Mouse (Mus musculus): Measurements from ENCODE around the gene Hebp1. TPM values are rescaled to one million over a fixed set of nuclear protein-coding genes. Genes with fewer than 3 reads are reported as not detected.

The Hebp1 gene
- total RNA-seq, 2 experiments from 2014 or later, result 42.6 to 43.9 TPM

- intact Hi-C loops (cut with DNase I), result loop anchor here (2.0 kb wide), 1 partner anchor 32 kb away; no protein-coding TSS in a partner anchor
- DNase-seq (ENCODE audit: low spot score in 2 of 2), result peak; percentile 55 to 79
Measured at GRCm38 (mm10) chr6:135200122-135200957, 2.5 kb upstream of the Hebp1 start.

- intact Hi-C loops (cut with DNase I), result no loop called here
- DNase-seq (ENCODE audit: low spot score in 2 of 2), result no peak
Measured at GRCm38 (mm10) chr6:135198726-135199125, 904 bp upstream of the Hebp1 start.

- intact Hi-C loops (cut with DNase I), result no loop called here
Measured at GRCm38 (mm10) chr6:135197446-135197845, 376 bp downstream of the Hebp1 start.

GRCm38 (mm10) chr6:135196707-135197106, 1.1 kb downstream of the Hebp1 start:
- no peak for DNase-seq (ENCODE audit: low spot score in 2 of 2)
- intact Hi-C loops (cut with DNase I), result no loop called here

More at GRCm38 (mm10) chr6:135197446-135197845, 376 bp downstream of the Hebp1 start:
- no peak for DNase-seq (ENCODE audit: low spot score in 2 of 2)

GRCm38 (mm10) chr6:135194907-135195306, 2.9 kb downstream of the Hebp1 start:
- intact Hi-C loops (cut with DNase I), result no loop called here
- no peak for DNase-seq (ENCODE audit: low spot score in 2 of 2)

GRCm38 (mm10) chr6:135193733-135194132, 4.1 kb downstream of the Hebp1 start:
- intact Hi-C loops (cut with DNase I), result no loop called here
- DNase-seq (ENCODE audit: low spot score in 2 of 2), result no peak

- intact Hi-C loops (cut with DNase I), result no loop called here
- no peak for DNase-seq (ENCODE audit: low spot score in 2 of 2)
Measured at GRCm38 (mm10) chr6:135192993-135193392, 4.8 kb downstream of the Hebp1 start.

GRCm38 (mm10) chr6:135191906-135192305, 5.9 kb downstream of the Hebp1 start:
- intact Hi-C loops (cut with DNase I), result no loop called here

GRCm38 (mm10) chr6:135190122-135190521, 7.7 kb downstream of the Hebp1 start:
- intact Hi-C loops (cut with DNase I), result no loop called here
- no peak for DNase-seq (ENCODE audit: low spot score in 2 of 2)

More at GRCm38 (mm10) chr6:135191906-135192305, 5.9 kb downstream of the Hebp1 start:
- no peak for DNase-seq (ENCODE audit: low spot score in 2 of 2)

- DNase-seq (ENCODE audit: low spot score in 2 of 2), result no peak
- intact Hi-C loops (cut with DNase I), result no loop called here
Measured at GRCm38 (mm10) chr6:135188629-135189028, 9.2 kb downstream of the Hebp1 start.

- intact Hi-C loops (cut with DNase I), result no loop called here
- DNase-seq (ENCODE audit: low spot score in 2 of 2), result no peak
Measured at GRCm38 (mm10) chr6:135187076-135187917, 10.5 kb downstream of the Hebp1 start.

GRCm38 (mm10) chr6:135183961-135184360, 13.9 kb downstream of the Hebp1 start:
- DNase-seq (ENCODE audit: low spot score in 2 of 2), result no peak
- intact Hi-C loops (cut with DNase I), result no loop called here

GRCm38 (mm10) chr6:135182925-135183324, 14.9 kb downstream of the Hebp1 start:
- DNase-seq (ENCODE audit: low spot score in 2 of 2), result no peak
- intact Hi-C loops (cut with DNase I), result no loop called here

GRCm38 (mm10) chr6:135178599-135178998, 19.2 kb downstream of the Hebp1 start:
- no peak for DNase-seq (ENCODE audit: low spot score in 2 of 2)
- intact Hi-C loops (cut with DNase I), result no loop called here

- intact Hi-C loops (cut with DNase I), result no loop called here
- DNase-seq (ENCODE audit: low spot score in 2 of 2), result no peak
Measured at GRCm38 (mm10) chr6:135177271-135177670, 20.6 kb downstream of the Hebp1 start.

- DNase-seq (ENCODE audit: low spot score in 2 of 2), result peak; percentile 22 to 71
- intact Hi-C loops (cut with DNase I), result no loop called here
Measured at GRCm38 (mm10) chr6:135175014-135175413, 22.8 kb downstream of the Hebp1 start.

- intact Hi-C loops (cut with DNase I), result no loop called here
- no peak for DNase-seq (ENCODE audit: low spot score in 2 of 2)
Measured at GRCm38 (mm10) chr6:135171736-135172135, 26.1 kb downstream of the Hebp1 start.

- intact Hi-C loops (cut with DNase I), result no loop called here
- no peak for DNase-seq (ENCODE audit: low spot score in 2 of 2)
Measured at GRCm38 (mm10) chr6:135169246-135169645, 28.6 kb downstream of the Hebp1 start.

GRCm38 (mm10) chr6:135168471-135168870, 29.4 kb downstream of the Hebp1 start:
- DNase-seq (ENCODE audit: low spot score in 2 of 2), result no peak
- intact Hi-C loops (cut with DNase I), result no loop called here

Data from left cerebral cortex, postnatal 25 days (tissue).